Mouse (Mus musculus) forebrain, embryonic 10.5 days (tissue): Measurements from ENCODE around the gene Fis1. TPM values are rescaled to one million over a fixed set of nuclear protein-coding genes. Genes with fewer than 3 reads are reported as not detected.
A peak's percentile ranks its signal among the peaks of the same experiment; 100 is the strongest.
"Not testable (repeated sequence)": the region's sequence is repeated elsewhere in the genome, so short reads cannot be mapped to it uniquely, and the experiment has no call there.

Experiments used
- DNase-seq: peaks from one replicate; pipeline ENCODE4 v3.0.0-alpha.2; 2017; ENCODE audit warnings: low spot score; ENCODE audit errors: extremely low spot score
- H3K27ac ChIP-seq: fragments of 300-500 bp; sonication (generic); 2 replicates; pipeline ENCODE4 v1.5.1; 2016; ENCODE audit warnings: mild to moderate bottlenecking
- H3K27me3 ChIP-seq: fragments of 300-500 bp; sonication (generic); 2 replicates; pipeline ENCODE4 v1.6.1; 2016; ENCODE audit warnings: mild to moderate bottlenecking; ENCODE audit not compliant: poor library complexity, severe bottlenecking
- H3K36me3 ChIP-seq: fragments of 300-500 bp; sonication (generic); replicated peaks from 2 replicates; pipeline ENCODE4 v1.6.1; 2016; ENCODE audit warnings: mild to moderate bottlenecking, moderate library complexity
- H3K4me1 ChIP-seq: fragments of 300-500 bp; sonication (generic); 2 replicates; pipeline ENCODE4 v1.6.1; 2016
- H3K4me3 ChIP-seq: fragments of 300-500 bp; sonication (generic); 2 replicates; pipeline ENCODE4 v1.5.1; 2016; ENCODE audit warnings: mild to moderate bottlenecking, moderate library complexity
- H3K9me3 ChIP-seq: fragments of 300-500 bp; sonication (generic); 2 replicates; pipeline ENCODE4 v1.6.1; 2016; ENCODE audit warnings: mild to moderate bottlenecking, moderate library complexity
- WGBS: fragments of 180-500 bp; shearing (Covaris S2); methylation state at CpG from one replicate; pipeline ENCODE4 v1.1.7; 2016; 5-methylcytosine and 5-hydroxymethylcytosine counted together
- polyA plus RNA-seq: library from polyadenylated mRNA; unstranded; fragments of >200 nt; fragmentation: Nextera tagmentation; extraction: Ambion mirVana; gene quantifications from 2 replicates; pipeline ENCODE4 v1.2.1, GENCODE M21; 2016

Gene Fis1
- polyA plus RNA-seq, 1 experiment from 2014 or later = 263 TPM

DNA sequence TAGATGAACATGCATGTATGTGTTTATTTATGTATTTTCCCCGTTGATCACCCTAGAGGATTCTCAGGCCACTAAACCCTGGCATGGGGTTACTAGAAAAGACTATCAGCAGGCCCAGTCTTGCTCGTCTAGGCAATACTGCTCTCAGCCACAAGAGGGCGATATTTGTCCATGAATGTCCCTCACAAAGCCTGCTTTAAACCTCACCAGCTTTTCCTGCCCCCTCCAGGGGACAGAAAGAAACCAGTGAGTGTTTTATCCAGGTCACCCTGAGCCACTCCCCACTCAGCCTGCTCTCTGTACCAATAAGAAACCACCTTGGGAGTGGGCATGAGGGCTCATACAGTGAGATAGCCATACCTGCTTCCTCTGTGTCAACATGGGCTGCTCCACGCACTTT lies 24.0 kb upstream of the Fis1 start:
- peaks cover 6% of the 10 kb centered on the region for H3K4me1 ChIP-seq
- no peaks in the 10 kb centered on the region for H3K27me3 ChIP-seq
- no peak overlapping the region for H3K4me3 ChIP-seq
- DNase-seq = peak; percentile 87
- peak overlapping the region; percentile 80 for H3K27ac ChIP-seq
- 18% methylated on average over 4 of the region's 4 CpGs for WGBS
- no peaks in the 10 kb centered on the region for H3K9me3 ChIP-seq
- H3K36me3 ChIP-seq = peaks cover 13% of the 10 kb centered on the region; the same call in 1 of the 2 replicates

DNA sequence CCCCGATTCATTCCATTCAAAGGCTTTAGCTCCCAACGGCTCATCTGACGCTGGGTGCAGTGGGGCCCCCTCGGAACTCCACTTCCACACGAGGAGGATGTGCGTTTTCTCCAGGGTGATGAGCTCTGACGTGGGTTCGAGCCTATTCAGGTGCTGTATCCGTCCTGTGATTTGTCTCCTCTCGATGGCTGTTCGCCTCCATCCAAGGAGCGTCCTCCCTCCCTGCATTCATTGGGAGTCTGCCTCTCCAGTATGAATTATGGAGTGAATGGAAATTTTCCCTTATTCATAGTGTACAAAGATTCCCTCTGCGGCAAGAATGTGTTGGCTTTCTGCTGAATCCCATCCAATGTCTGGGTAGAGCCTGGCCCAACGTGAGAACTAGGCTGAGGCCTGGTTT lies 21.2 kb upstream of the Fis1 start:
- DNase-seq = no peak
- H3K27me3 ChIP-seq = no peaks in the 10 kb centered on the region
- H3K9me3 ChIP-seq = no peaks in the 10 kb centered on the region
- WGBS = 87% methylated on average over 14 of the region's 14 CpGs
- H3K4me1 ChIP-seq = peaks cover 6% of the 10 kb centered on the region
- H3K4me3 ChIP-seq = no peak overlapping the region
- H3K27ac ChIP-seq = no peak overlapping the region
- H3K36me3 ChIP-seq = 0 out of 2 replicates have a peak, but pooled peaks cover 2% of the 10 kb centered on the region

DNA sequence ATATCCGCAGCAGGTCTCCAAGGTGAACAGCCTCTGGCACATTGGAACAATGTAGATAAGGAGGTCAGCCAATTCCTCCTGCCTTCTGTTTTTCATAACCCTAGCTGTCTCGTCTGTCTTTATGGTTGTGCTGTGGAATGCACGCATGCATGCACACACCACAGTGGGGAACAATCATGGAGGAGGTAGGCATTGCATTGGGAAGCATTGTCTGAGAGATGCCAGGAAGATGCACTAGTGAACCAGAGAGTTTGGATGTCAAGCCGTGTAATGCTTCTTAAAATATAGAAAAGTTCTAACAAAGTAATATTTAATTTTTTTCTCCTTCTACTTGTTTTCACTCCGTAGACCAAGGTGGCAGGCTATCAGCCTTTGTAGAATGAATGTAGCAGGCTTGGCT lies 20.1 kb upstream of the Fis1 start:
- WGBS = 86% methylated on average over 5 of the region's 5 CpGs
- DNase-seq = no peak
- H3K9me3 ChIP-seq = no peaks in the 10 kb centered on the region
- H3K27me3 ChIP-seq = no peaks in the 10 kb centered on the region
- no peaks in the 10 kb centered on the region for H3K36me3 ChIP-seq
- H3K4me3 ChIP-seq = no peak overlapping the region
- H3K4me1 ChIP-seq = peaks cover 6% of the 10 kb centered on the region
- H3K27ac ChIP-seq = no peak overlapping the region

DNA sequence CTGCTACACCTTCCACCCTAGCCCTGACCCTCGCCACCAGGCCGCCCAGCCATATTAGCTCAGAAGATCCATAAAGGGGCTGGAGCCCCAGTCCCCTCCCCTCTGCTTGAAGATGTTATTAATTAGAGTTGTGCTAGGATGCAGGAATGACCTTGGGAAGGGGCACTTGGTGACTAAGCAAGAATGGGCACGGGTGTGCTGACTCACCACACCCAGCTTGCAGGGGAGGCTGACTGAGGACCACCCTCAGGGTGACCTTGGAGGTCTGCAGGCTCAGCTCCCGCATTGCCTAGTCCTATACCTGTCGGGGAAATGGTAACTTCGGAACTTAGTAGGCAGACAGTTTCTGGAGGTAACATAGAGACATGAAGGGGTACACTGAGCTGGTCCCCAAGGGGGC lies 19.1 kb upstream of the Fis1 start:
- no peaks in the 10 kb centered on the region for H3K9me3 ChIP-seq
- H3K4me1 ChIP-seq = peaks cover 6% of the 10 kb centered on the region
- DNase-seq = no peak
- H3K27ac ChIP-seq = no peak overlapping the region
- no peaks in the 10 kb centered on the region for H3K27me3 ChIP-seq
- WGBS = 91% methylated on average over 6 of the region's 6 CpGs
- H3K4me3 ChIP-seq = no peak overlapping the region
- no peaks in the 10 kb centered on the region for H3K36me3 ChIP-seq

DNA sequence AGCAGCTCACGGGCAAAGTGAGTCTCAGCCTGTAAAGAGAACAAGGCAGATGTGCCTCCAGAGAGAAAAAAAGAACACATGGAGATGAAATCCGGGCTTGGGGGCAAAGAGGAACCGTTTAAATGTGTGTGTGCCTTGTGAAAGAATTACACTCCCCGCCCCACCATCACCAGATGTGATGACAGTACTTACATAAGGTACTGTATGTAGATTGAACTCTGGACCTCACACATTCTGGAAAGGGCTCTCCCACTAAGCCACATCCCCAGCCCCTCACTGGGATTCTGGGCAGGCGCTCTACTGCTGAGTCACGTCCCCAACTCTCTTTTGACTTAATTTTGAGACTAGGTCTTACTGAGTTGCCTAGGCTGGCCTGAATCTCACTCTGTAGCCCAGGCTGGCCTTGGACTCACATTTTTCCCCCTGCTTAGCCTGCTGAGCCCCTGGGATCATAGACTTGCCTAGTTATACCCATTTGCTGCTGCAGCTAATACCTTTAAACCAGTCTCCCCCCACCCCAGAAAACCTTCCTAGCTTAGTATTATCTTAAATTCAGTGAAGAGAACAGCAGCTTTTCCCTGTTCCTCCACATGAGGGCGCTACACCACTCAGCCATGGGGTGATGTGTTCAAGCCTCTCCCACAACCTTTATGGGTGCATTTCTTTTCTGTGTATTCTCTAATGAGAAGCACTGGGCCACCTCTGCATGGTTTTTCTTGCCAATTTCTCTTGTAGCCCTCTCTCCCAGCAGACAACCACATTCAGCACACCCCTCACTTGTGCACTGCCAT lies 17.0 kb upstream of the Fis1 start:
- Histone ChIP-seq H3K4me3 (no peak overlapping the region), H3K27me3 (no peaks in the 10 kb centered on the region), H3K4me1 (no peaks in the 10 kb centered on the region), H3K9me3 (0 out of 2 replicates have a peak, but pooled peaks cover 2% of the 10 kb centered on the region), H3K36me3 (no peaks in the 10 kb centered on the region), H3K27ac (no peak overlapping the region)
- no peak for DNase-seq
- 70% methylated on average over 7 of the region's 7 CpGs for WGBS

DNA sequence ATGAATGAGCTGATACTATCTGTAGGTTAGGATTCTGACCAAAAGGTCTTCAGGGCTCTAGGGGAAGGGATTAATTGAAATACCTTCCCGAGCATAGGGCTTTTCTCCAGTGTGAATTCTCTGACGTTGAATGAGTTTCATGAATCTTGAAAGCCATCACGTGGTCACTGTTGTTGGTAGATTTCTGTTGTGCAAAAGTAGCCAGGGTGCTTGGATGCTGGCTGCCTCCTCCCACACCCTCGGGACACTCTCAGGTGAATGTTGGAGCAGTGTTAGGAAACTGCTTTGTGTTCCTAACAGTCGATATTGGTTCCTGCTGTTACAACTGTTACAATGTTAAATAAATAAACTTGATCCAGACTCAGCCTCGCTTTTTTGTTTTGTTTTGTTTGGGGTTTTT lies 16.3 kb upstream of the Fis1 start:
- 87% methylated on average over 6 of the region's 6 CpGs for WGBS
- no peaks in the 10 kb centered on the region for H3K36me3 ChIP-seq
- 0 out of 2 replicates have a peak, but pooled peaks cover 2% of the 10 kb centered on the region for H3K9me3 ChIP-seq
- H3K27ac ChIP-seq = no peak overlapping the region
- no peaks in the 10 kb centered on the region for H3K4me1 ChIP-seq
- no peaks in the 10 kb centered on the region for H3K27me3 ChIP-seq
- H3K4me3 ChIP-seq = no peak overlapping the region
- no peak for DNase-seq

DNA sequence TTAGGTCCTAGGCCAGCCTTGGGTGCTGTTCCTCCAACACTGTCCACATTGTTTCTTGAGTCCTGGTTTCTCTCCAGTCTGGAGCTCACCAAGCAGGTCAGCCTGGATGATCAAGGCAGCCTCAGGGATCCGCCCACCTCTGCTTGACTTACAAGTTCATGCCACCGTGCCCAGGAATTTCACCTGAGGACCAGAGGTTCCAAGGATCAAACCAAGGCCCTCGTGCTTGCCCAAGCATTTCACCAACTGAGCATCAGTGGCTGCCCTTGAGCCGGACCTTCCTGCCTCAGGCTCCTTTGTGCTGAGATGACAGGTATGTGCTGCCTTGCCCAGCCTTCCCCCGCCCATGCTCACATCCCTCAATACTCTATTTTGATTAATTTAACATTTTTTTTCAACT lies 15.5 kb upstream of the Fis1 start:
- H3K9me3 ChIP-seq = 0 out of 2 replicates have a peak, but pooled peaks cover 2% of the 10 kb centered on the region
- no peaks in the 10 kb centered on the region for H3K27me3 ChIP-seq
- H3K27ac ChIP-seq = no peak overlapping the region
- peaks cover 4% of the 10 kb centered on the region for H3K4me1 ChIP-seq
- WGBS = 95% methylated on average over 5 of the region's 5 CpGs
- no peak overlapping the region for H3K4me3 ChIP-seq
- no peaks in the 10 kb centered on the region for H3K36me3 ChIP-seq
- no peak for DNase-seq

DNA sequence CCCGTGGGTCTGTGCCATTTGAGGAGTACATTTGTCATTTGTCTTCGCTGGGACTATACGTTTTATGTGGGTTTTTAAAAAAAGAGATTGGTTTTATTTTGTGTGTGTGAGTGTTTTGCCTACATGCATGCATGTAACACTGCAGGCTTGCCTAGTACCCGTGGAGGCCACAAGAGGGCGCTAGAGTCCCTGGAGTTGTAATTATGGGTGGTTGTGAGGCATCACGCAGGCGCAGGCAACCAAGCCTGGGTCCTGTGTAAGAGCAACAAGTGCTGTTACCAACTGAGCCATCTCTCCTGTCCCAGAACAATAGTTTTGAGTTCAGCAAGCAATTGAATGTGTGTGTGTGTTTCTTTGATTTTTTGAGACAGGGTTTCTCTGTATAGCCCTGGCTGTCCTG lies 13.8 kb upstream of the Fis1 start:
- 72% methylated on average over 7 of the region's 7 CpGs for WGBS
- 0 out of 2 replicates have a peak, but pooled peaks cover 2% of the 10 kb centered on the region for H3K9me3 ChIP-seq
- no peaks in the 10 kb centered on the region for H3K36me3 ChIP-seq
- no peak overlapping the region for H3K27ac ChIP-seq
- DNase-seq = no peak
- no peaks in the 10 kb centered on the region for H3K27me3 ChIP-seq
- peaks cover 7% of the 10 kb centered on the region for H3K4me1 ChIP-seq
- H3K4me3 ChIP-seq = no peak overlapping the region

DNA sequence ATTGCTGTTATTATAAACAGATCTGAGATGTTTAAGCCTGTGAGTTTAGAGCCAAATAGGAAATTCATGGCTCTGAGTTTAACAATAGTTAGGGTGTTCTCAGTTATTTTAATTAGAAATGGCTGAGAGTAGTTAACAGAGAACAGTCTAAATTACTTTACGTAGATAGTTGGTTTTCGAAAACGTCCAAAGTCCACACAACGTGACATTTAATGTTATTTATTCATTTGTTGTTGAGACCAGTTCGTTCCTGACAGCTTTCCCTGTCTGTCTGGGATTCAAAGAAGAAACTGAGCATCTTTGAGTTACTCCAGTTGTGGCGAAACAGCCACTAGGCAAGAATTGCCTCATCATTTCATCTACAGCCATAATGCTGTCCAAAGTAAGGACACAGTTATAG lies 13.0 kb upstream of the Fis1 start:
- 89% methylated on average over 6 of the region's 6 CpGs for WGBS

DNA sequence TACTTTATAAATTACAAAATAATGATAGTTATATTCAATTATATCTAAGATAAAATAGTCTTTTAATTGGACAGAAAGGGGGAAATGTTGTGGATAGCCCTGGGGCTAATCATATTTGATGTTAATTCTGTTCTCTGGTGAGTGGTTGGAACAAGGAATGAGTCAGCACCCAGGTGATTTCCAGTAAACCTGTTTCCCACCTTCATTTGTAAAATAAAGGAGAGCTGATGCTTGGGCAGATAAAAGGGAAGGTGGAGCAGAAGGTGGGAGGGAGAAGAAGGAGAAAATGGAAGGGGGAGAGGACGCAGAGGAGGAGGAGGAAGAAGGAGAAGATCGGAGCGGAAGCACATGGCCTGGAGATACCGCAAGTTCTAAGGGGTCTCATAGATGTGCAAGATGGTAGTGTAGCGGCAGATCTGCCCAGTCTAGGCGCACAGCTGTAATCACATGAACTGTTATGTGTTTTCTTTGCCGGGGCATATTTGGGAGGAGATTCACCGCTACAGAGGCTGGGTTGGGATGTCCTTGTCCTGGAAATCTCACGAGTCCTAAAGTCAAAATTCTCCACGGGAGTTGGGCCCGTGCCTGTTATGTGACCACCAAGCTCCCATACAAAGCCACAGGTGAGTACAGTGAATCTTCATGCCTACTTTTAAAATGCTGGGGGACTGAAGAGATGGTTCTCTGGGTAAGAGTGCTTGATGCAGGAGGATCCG lies 12.1 kb upstream of the Fis1 start:
- Histone ChIP-seq H3K27ac (no peak overlapping the region), H3K4me1 (peaks cover 7% of the 10 kb centered on the region), H3K9me3 (0 out of 2 replicates have a peak, but pooled peaks cover 2% of the 10 kb centered on the region), H3K27me3 (no peaks in the 10 kb centered on the region), H3K4me3 (no peak overlapping the region), H3K36me3 (no peaks in the 10 kb centered on the region)
- no peak for DNase-seq
- 89% methylated on average over 12 of the region's 12 CpGs for whole genome bisulfite sequencing

More for the DNA sequence above, 13.0 kb upstream of the Fis1 start:
- not testable (repeated sequence) for H3K27ac ChIP-seq, H3K27me3 ChIP-seq, H3K9me3 ChIP-seq, H3K4me1 ChIP-seq, H3K4me3 ChIP-seq, DNase-seq, H3K36me3 ChIP-seq

DNA sequence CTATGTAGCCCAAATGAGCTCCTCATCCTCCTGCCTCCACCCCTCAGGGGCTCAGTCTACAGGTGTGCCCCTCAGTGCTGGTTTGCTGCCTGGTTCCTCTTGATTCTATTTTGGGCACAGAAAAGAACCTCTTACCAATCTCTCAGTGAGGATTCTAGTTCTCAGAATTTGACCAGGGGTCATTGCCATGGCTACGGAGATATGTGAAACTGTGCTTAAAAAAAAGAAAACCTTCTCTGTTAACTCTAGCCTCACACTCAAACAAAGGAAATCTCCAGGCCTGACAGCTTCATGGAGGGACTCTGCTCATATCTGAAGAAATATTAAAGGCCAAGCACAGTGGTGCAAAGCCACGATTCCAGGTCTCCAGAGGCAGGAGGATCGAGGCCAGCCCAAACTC lies 10.3 kb upstream of the Fis1 start:
- H3K36me3 ChIP-seq = no peaks in the 10 kb centered on the region
- peaks cover 7% of the 10 kb centered on the region for H3K4me1 ChIP-seq
- H3K9me3 ChIP-seq = 0 out of 2 replicates have a peak, but pooled peaks cover 2% of the 10 kb centered on the region
- no peaks in the 10 kb centered on the region for H3K27me3 ChIP-seq
- 83% methylated on average over 3 of the region's 3 CpGs for WGBS
- no peak for DNase-seq
- no peak overlapping the region for H3K4me3 ChIP-seq
- no peak overlapping the region for H3K27ac ChIP-seq

DNA sequence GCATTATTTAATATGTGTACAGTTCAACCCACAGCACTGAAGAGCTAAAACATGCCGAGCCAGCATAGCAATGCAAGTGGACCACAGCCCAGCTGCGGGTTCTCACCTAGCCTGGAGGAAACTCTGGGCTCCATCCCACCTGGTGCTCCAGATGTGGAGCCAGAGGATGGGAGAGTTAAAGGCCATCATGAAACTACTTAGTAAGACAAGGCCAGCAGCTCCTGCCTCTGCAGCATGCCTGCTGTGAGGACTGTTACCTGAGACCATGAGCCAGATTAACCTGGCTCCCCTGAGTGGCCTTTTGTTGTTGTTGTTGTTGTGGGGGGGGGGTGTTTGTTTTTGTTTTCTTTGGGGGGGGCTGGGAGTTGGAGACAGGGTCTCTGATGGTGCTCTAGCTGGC lies 9.7 kb upstream of the Fis1 start:
- Histone ChIP-seq H3K36me3 (no peaks in the 10 kb centered on the region), H3K27ac (no peak overlapping the region), H3K4me1 (peaks cover 7% of the 10 kb centered on the region), H3K4me3 (no peak overlapping the region), H3K27me3 (no peaks in the 10 kb centered on the region), H3K9me3 (0 out of 2 replicates have a peak, but pooled peaks cover 2% of the 10 kb centered on the region)
- DNase-seq = no peak
- WGBS = 80% methylated on average over 2 of the region's 2 CpGs

DNA sequence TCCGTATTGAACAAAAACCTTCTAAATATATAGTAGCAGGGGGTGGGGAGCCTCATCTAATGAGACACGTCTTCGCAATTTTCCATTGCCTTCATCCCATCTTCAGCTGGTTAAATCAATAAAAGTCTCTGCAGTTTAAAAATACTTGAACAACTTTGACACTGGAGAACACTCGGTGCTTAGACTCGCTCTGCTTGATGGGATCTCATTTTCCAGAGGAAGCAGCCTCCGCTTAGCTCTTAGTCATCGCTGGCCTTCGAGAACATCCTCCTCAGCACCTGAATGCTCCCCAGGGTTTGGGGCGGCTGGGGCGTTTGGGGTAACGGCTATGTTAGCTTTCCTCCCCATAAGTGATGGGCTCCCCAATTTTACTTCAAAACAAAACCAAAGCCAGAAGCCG lies 8.0 kb upstream of the Fis1 start:
- Histone ChIP-seq H3K27me3 (no peaks in the 10 kb centered on the region), H3K9me3 (no peaks in the 10 kb centered on the region), H3K4me1 (peaks cover 7% of the 10 kb centered on the region), H3K27ac (no peak overlapping the region), H3K36me3 (no peaks in the 10 kb centered on the region), H3K4me3 (no peak overlapping the region)
- WGBS = 83% methylated on average over 12 of the region's 12 CpGs
- no peak for DNase-seq
